ENCODE assay signal across 15 mouse cellular contexts in genomic region chr6:85948549-85948948, GRCm38 (mm10).
"Had no signal": no experiment of that assay in that cellular context is flagged by ENCODE, and none has a peak within 500 bp of the region (broad histone marks: within the 10 kb centered on the region; RNA-seq: fewer than 3 reads in every experiment).

No protein-coding gene starts in this region.

- H3K4me1 ChIP-seq: lung, embryonic 15.5 days; midbrain, embryonic 13.5 days; midbrain, embryonic 15.5 days; neural tube, embryonic 12.5 days had no signal

- H3K27ac ChIP-seq: lung, embryonic 15.5 days; macrophage; midbrain, embryonic 13.5 days; midbrain, embryonic 15.5 days; neural tube, embryonic 12.5 days had no signal

- DNase-seq: lung, adult 2 months; lung, postnatal 14 days; lung, postnatal 36 days; right cerebral cortex, postnatal 25 days; right cerebral cortex, postnatal 4 days; spleen, adult 18-20 months; thymus, adult 2 months; thymus, postnatal 25 days; thymus, postnatal 4 days had no signal

- H3K4me3 ChIP-seq: lung, embryonic 15.5 days; megakaryocyte, embryonic 14.5 days; midbrain, embryonic 13.5 days; midbrain, embryonic 15.5 days; neural tube, embryonic 12.5 days had no signal

- H3K9me3 ChIP-seq: lung, embryonic 15.5 days; megakaryocyte, embryonic 14.5 days; midbrain, embryonic 13.5 days; midbrain, embryonic 15.5 days; neural tube, embryonic 12.5 days had no signal

- H3K9ac ChIP-seq: lung, embryonic 15.5 days; midbrain, embryonic 13.5 days; midbrain, embryonic 15.5 days; neural tube, embryonic 12.5 days had no signal
